Mouse (Mus musculus) adrenal gland, postnatal 4 days (tissue): ENCODE results near the gene Prkci. TPM values are rescaled to one million over a fixed set of nuclear protein-coding genes. Genes with fewer than 3 reads are reported as not detected.
A peak's percentile ranks its signal among the peaks of the same experiment; 100 is the strongest.

ENCODE experiments used
- DNase-seq, 2 experiments: peaks; one replicate each; pipeline ENCODE4 v3.0.0; 2021 to 2022; ENCODE audit warnings: low spot score in 2 of 2, mixed read lengths in 2 of 2
- total RNA-seq, 2 experiments: library from RNA; stranded (reverse); gene quantifications; 2 replicates each; pipeline ENCODE4 v1.2.3; 2021

Gene Prkci
- total RNA-seq, 2 experiments from 2014 or later: 49.9 to 60.4 TPM

DNA sequence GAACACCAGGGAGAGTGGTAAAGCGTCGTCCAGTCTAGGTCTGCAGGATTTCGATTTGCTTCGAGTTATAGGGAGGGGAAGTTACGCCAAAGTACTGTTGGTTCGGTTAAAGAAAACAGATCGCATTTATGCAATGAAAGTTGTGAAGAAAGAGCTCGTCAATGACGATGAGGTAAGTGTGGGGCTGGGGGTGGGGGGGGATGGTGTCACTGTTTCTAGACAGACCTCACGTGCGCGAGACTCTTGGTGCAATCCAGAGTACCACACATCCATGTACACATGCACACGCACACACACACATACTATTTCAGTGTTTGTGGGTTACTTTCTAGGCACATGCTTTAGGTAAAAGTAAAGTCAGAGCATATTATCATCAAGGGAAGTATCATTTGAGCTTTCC, 42.3 kb downstream of the Prkci start:
- DNase-seq: no peak

DNA sequence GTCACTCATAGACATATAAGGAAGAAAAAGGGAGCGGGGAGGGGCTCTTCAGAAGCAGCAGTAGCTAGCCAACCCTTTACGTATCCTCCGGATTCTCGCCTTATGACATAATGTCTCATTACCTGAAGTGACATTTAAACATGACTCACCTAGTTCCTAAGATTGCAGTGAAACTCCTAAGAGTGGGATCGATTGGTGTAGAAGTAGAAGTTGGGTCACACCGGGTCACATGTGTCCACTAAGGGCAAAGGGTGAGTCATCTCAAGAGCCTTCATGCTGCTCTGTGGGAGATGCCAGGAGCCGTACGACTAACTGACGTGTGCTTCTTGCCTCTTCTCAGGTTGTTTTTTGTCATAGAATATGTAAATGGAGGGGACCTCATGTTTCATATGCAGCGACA, 43.1 kb downstream of the Prkci start:
- DNase-seq: no peak

GRCm38 (mm10) chr3:31042992-31043391, 47.4 kb downstream of the Prkci start:
- no peak for DNase-seq

DNA sequence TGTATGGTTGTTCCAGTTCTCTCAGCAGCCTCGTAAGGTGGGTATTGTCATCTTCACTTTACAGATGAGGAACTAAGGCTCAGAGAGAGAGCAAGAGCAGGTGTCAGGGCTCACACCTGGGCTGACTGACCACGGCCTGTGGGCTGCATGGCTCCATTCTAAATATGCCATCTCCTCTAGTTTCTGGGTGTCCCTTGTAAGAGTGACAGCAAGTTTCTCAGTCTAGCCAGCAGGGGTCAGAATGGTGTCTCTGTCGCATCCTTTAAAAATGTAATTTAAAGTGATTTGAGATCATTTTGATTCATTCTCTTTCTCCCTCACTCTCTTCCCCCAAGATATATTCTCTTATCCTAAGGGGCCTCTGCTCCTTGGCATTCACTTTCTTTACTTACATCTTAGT, 51.7 kb downstream of the Prkci start:
- DNase-seq: no peak

GRCm38 (mm10) chr3:31049087-31049486, 53.5 kb downstream of the Prkci start:
- no peak for DNase-seq

GRCm38 (mm10) chr3:31050375-31050774, 54.8 kb downstream of the Prkci start:
- no peak for DNase-seq

DNA sequence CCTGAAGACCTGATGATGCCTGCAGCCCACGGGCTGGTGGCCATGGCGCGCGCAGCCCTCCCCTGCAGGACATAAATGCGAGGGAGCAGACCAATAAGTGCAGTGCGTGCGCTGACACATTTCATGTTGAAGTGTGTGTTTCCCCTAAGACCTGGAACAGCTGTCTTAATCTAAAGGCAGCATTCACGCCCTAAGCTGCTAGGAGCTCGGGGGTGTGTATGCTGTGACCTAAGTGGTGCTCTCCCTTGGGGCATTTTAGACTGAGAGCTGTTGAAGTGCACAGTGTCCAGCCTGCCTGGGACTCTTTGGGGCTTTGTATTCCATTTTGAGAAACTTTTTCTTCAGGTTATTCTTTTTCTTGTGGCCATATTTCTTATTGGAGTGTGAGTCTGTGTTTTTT, 56.2 kb downstream of the Prkci start:
- no peak for DNase-seq

DNA sequence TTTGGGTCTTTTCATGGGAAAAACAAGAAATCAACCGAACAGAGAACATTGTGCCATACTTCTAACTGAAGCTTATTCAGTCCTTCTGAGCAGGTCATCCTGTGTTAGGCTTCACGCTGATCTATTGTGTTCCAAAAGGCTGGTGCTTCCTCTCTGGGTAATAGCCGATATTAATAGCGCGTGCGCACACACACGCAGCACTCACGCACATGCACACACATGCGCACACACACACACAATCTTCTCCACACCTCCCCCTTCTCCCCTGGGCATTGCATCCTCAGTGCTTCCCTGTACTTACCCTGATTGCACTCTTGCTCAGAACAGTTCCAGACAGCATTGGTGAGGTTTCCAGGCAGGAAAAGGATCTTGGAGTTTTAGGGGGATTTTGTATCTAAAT, 57.6 kb downstream of the Prkci start:
- DNase-seq: no peak

DNA sequence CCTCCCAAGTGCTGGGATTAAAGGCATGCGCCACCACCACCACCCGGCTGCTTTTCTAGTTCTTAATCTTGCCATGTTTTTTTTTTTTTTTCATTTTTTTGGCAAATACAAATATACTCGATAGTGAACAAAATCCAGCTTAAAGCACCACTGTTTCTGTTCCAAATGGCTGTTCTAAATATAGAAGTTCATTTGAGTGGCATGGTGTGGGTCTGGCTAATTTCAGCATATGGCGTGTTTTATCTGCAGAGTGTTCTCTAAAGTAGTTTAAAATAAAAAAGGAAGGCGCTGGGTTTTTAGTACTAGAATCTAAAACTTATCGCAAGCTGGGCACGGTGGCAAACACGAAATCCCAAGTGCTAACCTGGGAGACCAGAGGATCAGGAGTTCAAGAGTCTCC, 59.3 kb downstream of the Prkci start:
- no peak for DNase-seq

- DNase-seq: peak in 1 of 2 experiments; percentile 21
Measured at GRCm38 (mm10) chr3:31056047-31056650, 60.6 kb downstream of the Prkci start.

DNA sequence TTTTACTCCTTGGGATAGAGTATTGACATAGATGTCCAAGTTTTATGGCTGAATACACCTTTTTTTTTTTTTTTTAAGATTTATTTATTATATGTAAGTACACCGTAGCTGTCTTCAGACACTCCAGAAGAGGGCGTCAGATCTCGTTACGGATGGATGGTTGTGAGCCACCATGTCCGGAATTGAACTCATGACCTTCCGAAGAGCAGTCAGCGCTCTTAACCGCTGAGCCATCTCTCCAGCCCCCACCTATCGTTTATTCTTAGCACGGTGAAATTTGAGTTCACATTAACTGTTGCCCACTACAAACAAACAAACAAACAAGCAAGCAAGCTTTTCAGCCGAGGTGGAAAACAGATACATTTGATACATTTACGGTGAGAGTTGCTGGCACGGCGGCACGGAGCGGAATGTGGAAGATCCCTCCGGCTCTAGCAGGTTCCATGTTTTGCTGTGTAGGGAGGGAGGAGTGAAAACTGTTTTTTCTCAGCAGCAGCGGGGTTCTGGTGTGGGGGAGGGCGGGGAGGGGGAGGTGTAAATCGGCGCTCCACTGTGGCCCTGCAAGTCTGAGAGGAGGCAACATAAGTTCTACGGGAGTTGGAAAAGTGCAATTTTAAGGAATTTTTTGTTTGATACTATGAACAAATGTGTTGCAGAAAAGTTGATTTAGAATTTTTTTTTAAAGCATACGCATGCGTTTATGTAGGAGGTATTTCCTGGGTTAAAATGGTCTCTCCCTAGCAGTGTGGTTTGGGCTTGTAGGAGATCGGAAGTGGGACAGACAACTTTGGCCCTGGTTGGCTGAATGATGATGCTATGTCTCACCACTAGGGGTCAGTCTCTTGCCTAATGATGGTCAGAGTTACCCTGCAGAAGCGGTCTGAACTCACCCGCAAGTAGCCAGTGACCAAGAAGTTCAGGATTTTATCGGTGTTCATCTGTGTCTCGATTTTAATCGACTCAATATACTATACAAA, 61.4 kb downstream of the Prkci start:
- DNase-seq: peak; percentile 16 to 66

DNA sequence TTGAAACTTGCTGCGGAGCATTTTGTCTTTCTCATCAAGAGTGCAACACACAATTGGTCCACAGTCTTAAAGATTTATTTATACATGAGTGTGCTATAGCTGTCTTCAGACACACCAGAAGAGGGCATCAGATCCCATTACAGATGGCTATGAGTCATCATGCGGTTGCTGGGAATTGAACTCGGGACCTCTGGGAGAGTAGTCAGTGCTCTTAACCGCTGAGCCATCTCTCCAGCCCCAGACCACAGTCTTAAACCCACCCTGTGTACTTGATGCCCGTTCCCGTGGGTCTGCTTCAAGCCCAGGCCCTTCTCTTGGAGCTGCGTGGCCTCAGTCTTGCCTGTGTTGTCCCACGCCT, 65.2 kb downstream of the Prkci start:
- no peak for DNase-seq

GRCm38 (mm10) chr3:31061103-31061785, 65.7 kb downstream of the Prkci start:
- no peak for DNase-seq

DNA sequence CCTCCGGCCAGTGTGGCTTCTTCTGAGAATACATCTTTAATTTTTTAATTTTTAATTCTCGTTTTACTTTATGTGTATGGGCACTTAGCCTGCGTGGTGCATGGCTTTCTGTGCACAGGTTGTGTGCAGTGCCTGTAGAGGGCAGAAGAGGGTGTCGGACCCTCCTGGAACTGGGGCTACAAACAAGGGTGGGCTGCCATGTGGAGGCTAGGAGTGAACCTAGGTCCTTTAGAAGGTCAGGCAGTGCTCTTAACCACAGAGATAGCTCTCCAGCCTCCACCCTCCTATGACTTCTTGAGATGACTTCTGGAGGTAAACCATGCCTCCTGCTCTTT, 66.2 kb downstream of the Prkci start:
- no peak for DNase-seq

- DNase-seq: no peak
Measured at GRCm38 (mm10) chr3:31062325-31062724, 66.8 kb downstream of the Prkci start.

- DNase-seq: no peak
Measured at GRCm38 (mm10) chr3:31068482-31068881, 72.9 kb downstream of the Prkci start.

GRCm38 (mm10) chr3:31071804-31072203, 76.3 kb downstream of the Prkci start:
- DNase-seq: no peak

- DNase-seq: no peak
Measured at GRCm38 (mm10) chr3:31075808-31076207, 80.3 kb downstream of the Prkci start.

- no peak for DNase-seq
Measured at GRCm38 (mm10) chr3:31077068-31077703, 81.6 kb downstream of the Prkci start.

- no peak for DNase-seq
Measured at GRCm38 (mm10) chr3:31079450-31079849, 83.9 kb downstream of the Prkci start.

DNA sequence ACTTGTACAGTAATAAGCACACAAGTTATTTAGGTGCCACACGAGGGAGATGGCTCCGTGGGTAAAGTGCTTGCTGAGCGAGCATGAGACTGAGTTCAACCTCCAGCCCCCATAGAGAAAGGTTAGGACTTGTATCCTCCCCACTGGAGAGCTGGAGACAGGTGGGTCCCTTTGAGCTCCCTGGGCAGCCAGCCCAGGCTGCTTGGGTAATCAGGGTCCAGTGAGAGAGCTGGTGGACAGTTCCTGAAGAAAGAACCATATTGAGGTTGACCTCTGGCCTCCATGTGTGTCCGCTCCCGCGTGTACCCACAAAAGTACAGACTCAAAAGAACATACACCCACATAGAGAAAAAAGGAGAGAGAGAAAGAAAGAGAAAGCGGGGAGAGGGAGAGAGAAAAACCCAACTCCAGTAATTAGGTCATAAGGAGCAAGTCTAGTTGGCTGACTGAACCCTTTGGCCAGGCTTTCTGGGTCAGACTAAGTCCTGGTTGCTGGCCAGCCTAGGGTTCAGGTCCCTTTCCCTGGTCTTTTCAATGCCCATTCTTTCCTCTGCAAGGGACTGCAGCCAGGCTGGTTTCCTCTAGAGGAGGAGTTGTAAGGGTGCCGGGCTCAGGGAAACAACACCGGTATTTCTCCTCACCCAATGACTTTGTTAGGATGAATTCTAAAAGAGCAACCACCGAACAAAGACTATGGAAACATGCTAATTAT, 85.4 kb downstream of the Prkci start:
- DNase-seq: no peak
